22 mouse cellular contexts compared by ENCODE assay signal in genomic region chr1:154728682-154729081, GRCm38 (mm10).
DNase-seq lines count a peak whose midpoint lies in the region; ATAC-seq and TF ChIP-seq lines count a peak whose summit lies in the region.
"Had no signal": no experiment of that assay in that cellular context is flagged by ENCODE, and none has a peak within 500 bp of the region (broad histone marks: within the 10 kb centered on the region; RNA-seq: fewer than 3 reads in every experiment).

No protein-coding gene starts in this region.

- no peak overlapping the region for H3K4me3 ChIP-seq in layer of hippocampus, adult 2 months
- no peak overlapping the region for H3K4me3 ChIP-seq in hindbrain, embryonic 10.5 days
- H3K4me3 ChIP-seq: embryonic facial prominence, embryonic 10.5 days; embryonic facial prominence, embryonic 12.5 days; forebrain, embryonic 12.5 days had no signal

- no peak for TF ChIP-seq CTCF in layer of hippocampus, adult 2 months (conservative IDR thresholded peaks at IDR 0.05)

- peak overlapping the region; percentile 47 for H3K27ac ChIP-seq in layer of hippocampus, adult 2 months
- no peak overlapping the region for H3K27ac ChIP-seq in hindbrain, embryonic 10.5 days
- H3K27ac ChIP-seq: embryonic facial prominence, embryonic 10.5 days; embryonic facial prominence, embryonic 12.5 days; forebrain, embryonic 12.5 days had no signal

- peaks cover 28% of the 10 kb centered on the region for H3K4me1 ChIP-seq in hindbrain, embryonic 10.5 days (replicated peaks)

- 38% methylated on average over 5 of the region's 5 CpGs for WGBS in hindbrain, embryonic 10.5 days

- DNase-seq in heart, adult 11 months: peak; percentile 70
- no peak for DNase-seq in heart, adult 8-10 months (ENCODE audit: low spot score)
- no peak for DNase-seq in layer of hippocampus, adult 2 months (ENCODE audit: low spot score in 2 of 2)
- no peak for DNase-seq in layer of hippocampus, postnatal 10 days (ENCODE audit: low spot score in 2 of 2)
- peak; percentile 36 for DNase-seq in ES-CJ7 (ENCODE audit: low read depth, low spot score)
- DNase-seq in R1 (ENCODE audit: low read depth, low spot score): peak; percentile 47
- DNase-seq in hindbrain, embryonic 10.5 days (ENCODE audit: low spot score): no peak
- DNase-seq: adrenal gland, adult 8-10 months; adrenal gland, postnatal 14 days; adrenal gland, postnatal 36 days; cerebellum, adult 11-12 months; cerebellum, adult 2 months; cerebellum, adult 9-10 months; forebrain, postnatal 0 days had no signal

- H3K9me3 ChIP-seq in hindbrain, embryonic 10.5 days: no peaks in the 10 kb centered on the region
- H3K9me3 ChIP-seq: embryonic facial prominence, embryonic 10.5 days; embryonic facial prominence, embryonic 12.5 days; forebrain, embryonic 12.5 days had no signal

- H3K36me3 ChIP-seq in hindbrain, embryonic 10.5 days: no peaks in the 10 kb centered on the region
- H3K36me3 ChIP-seq: embryonic facial prominence, embryonic 10.5 days; embryonic facial prominence, embryonic 12.5 days; forebrain, embryonic 12.5 days; G1E had no signal

- peaks cover 54% of the 10 kb centered on the region for H3K27me3 ChIP-seq in hindbrain, embryonic 10.5 days (ENCODE audit: insufficient read depth, poor library complexity, severe bottlenecking)

- no peak for ATAC-seq in megakaryocyte-erythroid progenitor cell, adult 5-6 weeks (replicated peaks; ENCODE audit: low FRiP score, low TSS enrichment, poor library complexity, severe bottlenecking)
- ATAC-seq: activated CD4-positive, CD25-positive, alpha-beta regulatory T cell, adult 4 months; forebrain, embryonic 14.5 days; forebrain, postnatal 0 days; Patski had no signal

Comparison
In these comparisons a context has a peak if more than half of its experiments do, and no peak if none do; other contexts are left out.
1. DNase-seq: peak in heart, adult 11 months (single experiment), ES-CJ7 (single experiment) and R1 (single experiment); none in heart, adult 8-10 months (single experiment), layer of hippocampus, adult 2 months (0 of 2), layer of hippocampus, postnatal 10 days (0 of 2) and hindbrain, embryonic 10.5 days (single experiment).